ENCODE assay signal across 8 mouse cellular contexts in the genomic region with DNA sequence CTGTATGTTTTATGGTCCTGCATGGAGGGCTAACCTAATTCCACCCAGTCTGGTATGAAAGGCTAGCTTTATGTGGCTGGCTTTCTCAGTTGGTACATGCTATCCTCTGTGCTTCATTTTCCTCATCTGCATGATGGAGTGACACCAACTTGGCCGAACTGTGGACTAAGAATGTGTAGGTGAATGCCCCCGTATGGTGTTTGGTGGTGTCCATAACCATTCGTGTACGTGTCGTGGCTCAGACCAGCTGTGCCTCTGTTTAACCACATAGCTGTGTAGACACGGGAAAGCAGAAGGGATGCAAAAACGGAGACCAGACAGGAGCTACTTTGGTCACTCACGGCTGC. TPM values are rescaled to one million over a fixed set of nuclear protein-coding genes. Genes with fewer than 3 reads are reported as not detected.
A peak's percentile ranks its signal among the peaks of the same experiment; 100 is the strongest.
DNase-seq lines count a peak whose midpoint lies in the region; ATAC-seq and TF ChIP-seq lines count a peak whose summit lies in the region.
"Not testable (repeated sequence)": the region's sequence is repeated elsewhere in the genome, so short reads cannot be mapped to it uniquely, and the experiment has no call there.

No protein-coding gene starts in this region.

- H3K27ac ChIP-seq in ES-E14 (ENCODE audit: insufficient read depth, low read depth, low read length, poor library complexity, severe bottlenecking); embryonic fibroblast, embryonic 13.5 days (ENCODE audit: insufficient read depth, low read length); heart, embryonic 10.5 days; left cerebral cortex, adult 2 months; liver, embryonic 16.5 days (ENCODE audit: low read length); midbrain, embryonic 14.5 days (replicated peaks; ENCODE audit: low read depth, low read length); spleen, adult 2 months (ENCODE audit: insufficient read depth, low read length): not testable (repeated sequence)
- peak overlapping the region; percentile 91; the same call in 1 of the 2 replicates for H3K27ac ChIP-seq in hindbrain, embryonic 15.5 days (replicated peaks)

- TF ChIP-seq POLR2A in embryonic fibroblast, embryonic 13.5 days (IDR thresholded peaks at IDR 0.05; ENCODE audit: low read depth, low read length); spleen, adult 2 months (IDR thresholded peaks at IDR 0.05; ENCODE audit: low read depth, low read length): not testable (repeated sequence)

- ATAC-seq in hindbrain, embryonic 15.5 days (ENCODE audit: low FRiP score, low read depth): peak; percentile 43
- not testable (repeated sequence) for ATAC-seq in liver, embryonic 16.5 days (ENCODE audit: low read depth)
- peak; percentile 54 for ATAC-seq in midbrain, embryonic 14.5 days (ENCODE audit: low FRiP score, low TSS enrichment)

- in situ Hi-C loops in ES-E14 (cut with MboI; ENCODE audit: low sequenced_read_pairs in 2 of 2, unreplicated experiment in 2 of 2): not testable (repeated sequence)

- not testable (repeated sequence) for DNase-seq in ES-E14 (ENCODE audit: low read depth, low spot score); heart, embryonic 10.5 days (ENCODE audit: low spot score); left cerebral cortex, adult 2 months (ENCODE audit: extremely low spot score in 1 of 2, low spot score in 2 of 2); midbrain, embryonic 14.5 days; spleen, adult 2 months (ENCODE audit: low read depth in 1 of 2, low spot score in 2 of 2)

- H3K4me2 ChIP-seq in hindbrain, embryonic 15.5 days: peak overlapping the region; percentile 64
- peak overlapping the region; percentile 84 for H3K4me2 ChIP-seq in liver, embryonic 16.5 days (ENCODE audit: low read depth, low read length)
- peak overlapping the region; percentile 60 for H3K4me2 ChIP-seq in midbrain, embryonic 14.5 days (ENCODE audit: low read length)

- no CpG with 5 or more reads among the region's 8 CpGs for WGBS in heart, embryonic 10.5 days
- no CpG with 5 or more reads among the region's 8 CpGs for WGBS in hindbrain, embryonic 15.5 days
- no CpG with 5 or more reads among the region's 8 CpGs for WGBS in liver, embryonic 16.5 days (ENCODE audit: insufficient replicate concordance)
- WGBS in midbrain, embryonic 14.5 days: no CpG with 5 or more reads among the region's 8 CpGs
- WGBS in spleen, adult 2 months: no CpG with 5 or more reads among the region's 8 CpGs

- peak overlapping the region; percentile 66; the same call in 1 of the 2 replicates for H3K9ac ChIP-seq in ES-E14 (ENCODE audit: insufficient read depth, low read depth, low read length, poor library complexity, severe bottlenecking)
- not testable (repeated sequence) for H3K9ac ChIP-seq in hindbrain, embryonic 15.5 days; liver, embryonic 16.5 days (ENCODE audit: low read depth, low read length)
- H3K9ac ChIP-seq in midbrain, embryonic 14.5 days (replicated peaks; ENCODE audit: low read length): peak overlapping the region; percentile 54; the same call in 1 of the 2 replicates

- not testable (repeated sequence) for TF ChIP-seq CTCF in embryonic fibroblast, embryonic 13.5 days (IDR thresholded peaks at IDR 0.05; ENCODE audit: borderline replicate concordance, insufficient read depth, low read length); left cerebral cortex, adult 2 months (IDR thresholded peaks at IDR 0.05); spleen, adult 2 months (IDR thresholded peaks at IDR 0.05; ENCODE audit: extremely low read depth, insufficient read depth, insufficient read length, insufficient replicate concordance)

- not testable (repeated sequence) for H3K9me3 ChIP-seq in ES-E14 (ENCODE audit: control insufficient read depth, insufficient read depth, low read depth, low read length); heart, embryonic 10.5 days; hindbrain, embryonic 15.5 days; liver, embryonic 16.5 days (replicated peaks; ENCODE audit: control insufficient read depth, low read length); midbrain, embryonic 14.5 days (ENCODE audit: control insufficient read depth, low read length)

- intact Hi-C loops in left cerebral cortex, adult 2 months (cut with DNase I): loop anchor here (10.0 kb wide), 1 partner anchor 997 kb away; the partner anchor contains the start of gene Rsph3a

- not testable (repeated sequence) for H3K36me3 ChIP-seq in ES-E14 (ENCODE audit: control insufficient read depth, insufficient read depth, low read length, poor library complexity, severe bottlenecking); heart, embryonic 10.5 days; hindbrain, embryonic 15.5 days; liver, embryonic 16.5 days (ENCODE audit: control insufficient read depth, insufficient read depth); midbrain, embryonic 14.5 days (ENCODE audit: control insufficient read depth, insufficient read depth, low read length); spleen, adult 2 months (ENCODE audit: control insufficient read depth, insufficient read depth, low read length)

- H3K27me3 ChIP-seq in heart, embryonic 10.5 days (ENCODE audit: insufficient read depth, poor library complexity, severe bottlenecking); hindbrain, embryonic 15.5 days; liver, embryonic 16.5 days (ENCODE audit: control insufficient read depth, insufficient read depth, low read depth, low read length); midbrain, embryonic 14.5 days (ENCODE audit: control insufficient read depth, insufficient read depth, low read length); spleen, adult 2 months (ENCODE audit: control insufficient read depth, insufficient read depth, low read length): not testable (repeated sequence)

- H3K4me3 ChIP-seq in ES-E14 (ENCODE audit: insufficient read depth in 1 of 2, low read depth in 1 of 2, low read length in 2 of 2, poor library complexity in 1 of 2, severe bottlenecking in 1 of 2): peak overlapping the region; percentile 68 to 74; a peak in 3 of 4 replicates
- H3K4me3 ChIP-seq in embryonic fibroblast, embryonic 13.5 days (ENCODE audit: insufficient read depth, low read length): peak overlapping the region; percentile 62
- peak overlapping the region; percentile 62 for H3K4me3 ChIP-seq in heart, embryonic 10.5 days
- H3K4me3 ChIP-seq in hindbrain, embryonic 15.5 days: peak overlapping the region; percentile 61
- H3K4me3 ChIP-seq in left cerebral cortex, adult 2 months: peak overlapping the region; percentile 74
- peak overlapping the region; percentile 69; the same call in 1 of the 2 replicates for H3K4me3 ChIP-seq in liver, embryonic 16.5 days (ENCODE audit: low read depth, low read length)
- peak overlapping the region; percentile 51 for H3K4me3 ChIP-seq in midbrain, embryonic 14.5 days (replicated peaks; ENCODE audit: low read depth, low read length)
- peak overlapping the region; percentile 82; the same call in 1 of the 2 replicates for H3K4me3 ChIP-seq in spleen, adult 2 months (ENCODE audit: extremely low read depth, insufficient read depth, insufficient read length)

- H3K4me1 ChIP-seq in ES-E14 (ENCODE audit: control insufficient read depth in 2 of 2, insufficient read depth in 2 of 2, low read length in 2 of 2, poor library complexity in 1 of 2); embryonic fibroblast, embryonic 13.5 days (ENCODE audit: control insufficient read depth, insufficient read depth, low read length); heart, embryonic 10.5 days; hindbrain, embryonic 15.5 days (replicated peaks); liver, embryonic 16.5 days (ENCODE audit: control insufficient read depth, low read depth, low read length); midbrain, embryonic 14.5 days (ENCODE audit: control insufficient read depth, insufficient read depth, low read length); spleen, adult 2 months (ENCODE audit: control insufficient read depth, insufficient read depth, insufficient read length): not testable (repeated sequence)

RNA-seq across cellular contexts. Expression of gene Rsph3b, which starts 0.9 kb away (rescaled TPM):
- total RNA-seq in ES-E14 (2012; rRNA removed): 4.0 and 5.4 TPM in 2 replicates
- polyA plus RNA-seq in embryonic fibroblast, embryonic 13.5 days (2011; ENCODE audit: insufficient read length, low read depth, missing spikeins): 17.4 and 21.0 TPM in 2 replicates
- 46.2 and 47.1 TPM in 2 replicates for polyA plus RNA-seq in heart, embryonic 10.5 days (2016; fragmentation: Nextera tagmentation; extraction: Ambion mirVana)
- polyA plus RNA-seq in hindbrain, embryonic 15.5 days (2015; fragmentation: Nextera tagmentation; extraction: Ambion mirVana): 56.3 and 57.6 TPM in 2 replicates
- total RNA-seq in left cerebral cortex, adult 2 months (2021): 10 to 100 TPM; 28.1 to 28.5 TPM
- 11.1 and 12.0 TPM in 2 replicates for polyA plus RNA-seq in liver, embryonic 16.5 days (2015; fragmentation: Nextera tagmentation; extraction: Ambion mirVana)
- 53.3 and 55.9 TPM in 2 replicates for polyA plus RNA-seq in midbrain, embryonic 14.5 days (2014; fragmentation: Nextera tagmentation; extraction: Ambion mirVana)
- polyA plus RNA-seq in spleen, adult 2 months (2012; rRNA removed): 9.0 and 9.5 TPM in 2 replicates

RNA-seq across cellular contexts. Expression of gene Tagap1, which starts 13.3 kb away (rescaled TPM):
- 5.8 and 6.5 TPM in 2 replicates for total RNA-seq in ES-E14 (2012; rRNA removed)
- 16.3 and 18.6 TPM in 2 replicates for polyA plus RNA-seq in embryonic fibroblast, embryonic 13.5 days (2011; ENCODE audit: insufficient read length, low read depth, missing spikeins)
- polyA plus RNA-seq in heart, embryonic 10.5 days (2016; fragmentation: Nextera tagmentation; extraction: Ambion mirVana): 31.0 and 41.8 TPM in 2 replicates
- polyA plus RNA-seq in hindbrain, embryonic 15.5 days (2015; fragmentation: Nextera tagmentation; extraction: Ambion mirVana): 50.6 and 53.7 TPM in 2 replicates
- 10 to 100 TPM; 28.5 to 31.5 TPM for total RNA-seq in left cerebral cortex, adult 2 months (2021)
- polyA plus RNA-seq in liver, embryonic 16.5 days (2015; fragmentation: Nextera tagmentation; extraction: Ambion mirVana): 11.0 and 12.3 TPM in 2 replicates
- polyA plus RNA-seq in midbrain, embryonic 14.5 days (2014; fragmentation: Nextera tagmentation; extraction: Ambion mirVana): 63.8 and 70.2 TPM in 2 replicates
- 10.6 and 11.4 TPM in 2 replicates for polyA plus RNA-seq in spleen, adult 2 months (2012; rRNA removed)

RNA-seq across cellular contexts. Expression of gene Rnaset2b, which starts 22.8 kb away (rescaled TPM):
- total RNA-seq in ES-E14 (2012; rRNA removed): 48.5 and 49.0 TPM in 2 replicates
- polyA plus RNA-seq in embryonic fibroblast, embryonic 13.5 days (2011; ENCODE audit: insufficient read length, low read depth, missing spikeins): 153 and 166 TPM in 2 replicates
- 205 and 238 TPM in 2 replicates for polyA plus RNA-seq in heart, embryonic 10.5 days (2016; fragmentation: Nextera tagmentation; extraction: Ambion mirVana)
- 107 and 116 TPM in 2 replicates for polyA plus RNA-seq in hindbrain, embryonic 15.5 days (2015; fragmentation: Nextera tagmentation; extraction: Ambion mirVana)
- 10 to 100 TPM; 37.9 to 40.2 TPM for total RNA-seq in left cerebral cortex, adult 2 months (2021)
- polyA plus RNA-seq in liver, embryonic 16.5 days (2015; fragmentation: Nextera tagmentation; extraction: Ambion mirVana): 121 and 130 TPM in 2 replicates
- 62.1 and 64.3 TPM in 2 replicates for polyA plus RNA-seq in midbrain, embryonic 14.5 days (2014; fragmentation: Nextera tagmentation; extraction: Ambion mirVana)
- polyA plus RNA-seq in spleen, adult 2 months (2012; rRNA removed): 83.8 and 105 TPM in 2 replicates

RNA-seq across cellular contexts. Expression of gene Gm49721, which starts 31.1 kb away (rescaled TPM):
- 0.26 and 0.27 TPM in 2 replicates for total RNA-seq in ES-E14 (2012; rRNA removed)
- not detected in 2 replicates for polyA plus RNA-seq in embryonic fibroblast, embryonic 13.5 days (2011; ENCODE audit: insufficient read length, low read depth, missing spikeins)
- polyA plus RNA-seq in heart, embryonic 10.5 days (2016; fragmentation: Nextera tagmentation; extraction: Ambion mirVana): 0.10 and 0.16 TPM in 2 replicates
- 0.19 and 0.38 TPM in 2 replicates for polyA plus RNA-seq in hindbrain, embryonic 15.5 days (2015; fragmentation: Nextera tagmentation; extraction: Ambion mirVana)
- total RNA-seq in left cerebral cortex, adult 2 months (2021): under 1 TPM in 1 of 2 experiments, not detected in 1; 0.45 TPM
- not detected in 2 replicates for polyA plus RNA-seq in liver, embryonic 16.5 days (2015; fragmentation: Nextera tagmentation; extraction: Ambion mirVana)
- polyA plus RNA-seq in midbrain, embryonic 14.5 days (2014; fragmentation: Nextera tagmentation; extraction: Ambion mirVana): 0.31 TPM in 1 of 2 replicates, not detected in the other
- polyA plus RNA-seq in spleen, adult 2 months (2012; rRNA removed): 0.70 TPM in 1 of 2 replicates, not detected in the other
